Mouse (Mus musculus) neural tube, embryonic 12.5 days (tissue): ENCODE measurements at regions not wholly inside any gene's neighbourhood (a gene's known extent, or its start where the extent isn't known, plus 50 kb on each side); places are given as distances from the start of the nearest gene placed in this dataset.
"Not testable (repeated sequence)": the region's sequence is repeated elsewhere in the genome, so short reads cannot be mapped to it uniquely, and the experiment has no call there.

Source experiments
- ATAC-seq: fragments of 200-750 bp; cut with Nextera tagmentation; 2 replicates; pipeline ENCODE4 v1.8.0; 2017; ENCODE audit warnings: low read depth, mild to moderate bottlenecking, moderate TSS enrichment, moderate library complexity; ENCODE audit not compliant: low FRiP score
- H3K27ac ChIP-seq: fragments of 300-500 bp; sonication (generic); 2 replicates; pipeline ENCODE4 v1.5.1; 2016
- H3K27me3 ChIP-seq: fragments of 300-500 bp; sonication (generic); replicated peaks from 2 replicates; pipeline ENCODE4 v1.6.1; 2016; ENCODE audit warnings: mild to moderate bottlenecking
- H3K36me3 ChIP-seq: fragments of 300-500 bp; sonication (generic); 2 replicates; pipeline ENCODE4 v1.6.1; 2016; ENCODE audit warnings: mild to moderate bottlenecking
- H3K4me1 ChIP-seq: fragments of 300-500 bp; sonication (generic); 2 replicates; pipeline ENCODE4 v1.6.1; 2016
- H3K4me2 ChIP-seq: fragments of 300-500 bp; sonication (generic); replicated peaks from 2 replicates; pipeline ENCODE4 v1.6.1; 2016; ENCODE audit warnings: mild to moderate bottlenecking
- H3K4me3 ChIP-seq: fragments of 300-500 bp; sonication (generic); 2 replicates; pipeline ENCODE4 v1.5.1; 2016
- H3K9ac ChIP-seq: fragments of 300-500 bp; sonication (generic); 2 replicates; pipeline ENCODE4 v1.6.1; 2016; ENCODE audit warnings: mild to moderate bottlenecking
- H3K9me3 ChIP-seq: fragments of 300-500 bp; sonication (generic); 2 replicates; pipeline ENCODE4 v1.6.1; 2016; ENCODE audit warnings: mild to moderate bottlenecking
- WGBS: fragments of 180-500 bp; shearing (Covaris S2); methylation state at CpG from one replicate; pipeline ENCODE4 v1.1.7; 2016; 5-methylcytosine and 5-hydroxymethylcytosine counted together

DNA sequence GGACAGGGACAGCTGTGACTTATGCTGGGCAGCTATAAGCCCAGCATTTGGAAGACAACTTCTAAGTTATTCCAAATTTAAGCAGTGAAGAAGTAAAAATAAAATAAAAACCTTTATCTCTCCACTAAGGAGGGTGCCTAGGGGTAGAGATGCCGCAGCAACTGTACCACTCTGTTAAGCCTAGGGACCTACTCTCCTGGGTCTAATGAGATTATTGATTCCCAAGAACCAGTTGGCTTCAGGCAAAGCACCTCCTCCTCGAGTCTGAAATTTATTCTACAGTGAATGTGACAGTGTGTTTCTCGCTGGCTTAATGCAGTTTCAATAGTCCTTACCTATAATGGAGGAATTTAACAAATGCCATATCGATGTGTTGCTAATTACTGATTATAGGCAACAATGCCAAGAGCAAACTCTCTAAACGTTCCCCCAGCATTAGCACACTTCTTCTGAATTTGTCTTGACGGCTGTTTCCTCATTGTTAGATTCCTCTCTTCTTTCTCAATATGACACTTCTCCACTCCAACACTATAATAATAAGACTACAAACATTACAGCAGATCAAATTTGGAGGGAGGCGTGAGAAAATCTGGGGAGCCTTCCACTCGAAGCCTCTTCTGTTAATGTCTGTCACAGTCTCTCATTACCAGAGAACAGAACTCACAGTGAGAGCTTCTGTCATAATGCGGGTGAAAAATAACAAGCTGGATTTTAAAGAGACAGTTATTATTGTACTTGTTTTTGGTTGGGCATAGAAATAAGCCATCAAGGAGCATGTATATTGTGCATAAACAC, 112.6 kb upstream of the Nabp1 start:
- Histone ChIP-seq H3K4me2 (no peak overlapping the region), H3K36me3 (no peaks in the 10 kb centered on the region), H3K9ac (no peak overlapping the region), H3K4me3 (no peak overlapping the region), H3K27ac (no peak overlapping the region), H3K4me1 (no peaks in the 10 kb centered on the region), H3K27me3 (no peaks in the 10 kb centered on the region), H3K9me3 (no peaks in the 10 kb centered on the region)
- 82% methylated on average over 9 of the region's 9 CpGs for WGBS
- no peak for ATAC-seq

DNA sequence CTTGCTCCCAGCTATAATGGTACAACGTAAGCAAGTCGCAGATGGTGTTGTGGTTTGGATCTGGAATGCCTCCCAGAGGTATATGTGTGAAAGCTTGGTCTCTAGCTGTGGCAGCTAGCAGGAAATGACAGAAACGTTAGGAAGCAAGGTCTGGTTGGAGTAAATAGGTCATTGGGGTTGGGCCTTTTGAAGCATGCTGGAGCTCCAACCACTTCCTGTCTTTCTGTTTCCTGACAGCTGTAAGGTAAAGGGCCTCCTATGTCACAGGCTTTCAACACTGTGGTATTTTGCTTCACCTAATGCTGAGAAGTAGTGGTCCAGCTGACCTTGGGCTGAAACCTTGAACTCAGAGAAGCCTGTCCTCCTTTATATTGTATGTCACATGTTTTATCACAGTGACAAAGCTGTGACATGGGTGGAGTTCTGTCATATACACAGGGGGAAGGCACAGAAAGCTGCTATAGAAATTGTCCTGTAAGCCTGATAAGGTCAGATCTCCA, 106.8 kb upstream of the Nabp1 start:
- Histone ChIP-seq H3K36me3 (no peaks in the 10 kb centered on the region), H3K27ac (no peak overlapping the region), H3K27me3 (no peaks in the 10 kb centered on the region), H3K4me2 (no peak overlapping the region), H3K4me3 (no peak overlapping the region), H3K9me3 (no peaks in the 10 kb centered on the region), H3K4me1 (no peaks in the 10 kb centered on the region), H3K9ac (no peak overlapping the region)
- WGBS: 64% methylated on average over 3 of the region's 3 CpGs
- ATAC-seq: no peak

DNA sequence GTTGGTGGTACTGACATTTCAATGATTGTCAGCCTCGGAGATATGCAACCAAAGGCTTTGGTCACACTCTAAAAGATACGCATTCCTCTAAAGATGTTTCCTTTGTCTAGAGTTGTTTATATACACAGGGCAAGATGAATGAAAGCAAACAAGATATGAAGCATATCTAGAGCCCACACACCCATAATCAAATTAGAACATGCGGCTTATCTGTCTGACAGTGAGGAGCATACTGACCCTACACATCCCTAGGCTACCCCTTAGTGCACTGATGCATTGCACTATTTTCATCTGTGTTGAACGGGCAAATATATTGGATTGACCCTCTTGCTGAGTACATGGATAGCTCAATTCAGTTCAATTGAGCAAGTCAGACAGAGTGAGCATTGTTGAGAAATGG, 105.6 kb upstream of the Nabp1 start:
- H3K36me3 ChIP-seq: no peaks in the 10 kb centered on the region
- no peaks in the 10 kb centered on the region for H3K27me3 ChIP-seq
- H3K4me1 ChIP-seq: no peaks in the 10 kb centered on the region
- no peaks in the 10 kb centered on the region for H3K9me3 ChIP-seq
- 90% methylated on average over 4 of the region's 4 CpGs for WGBS
- H3K9ac ChIP-seq: no peak overlapping the region
- H3K27ac ChIP-seq: no peak overlapping the region
- H3K4me2 ChIP-seq: no peak overlapping the region
- ATAC-seq: no peak
- no peak overlapping the region for H3K4me3 ChIP-seq

DNA sequence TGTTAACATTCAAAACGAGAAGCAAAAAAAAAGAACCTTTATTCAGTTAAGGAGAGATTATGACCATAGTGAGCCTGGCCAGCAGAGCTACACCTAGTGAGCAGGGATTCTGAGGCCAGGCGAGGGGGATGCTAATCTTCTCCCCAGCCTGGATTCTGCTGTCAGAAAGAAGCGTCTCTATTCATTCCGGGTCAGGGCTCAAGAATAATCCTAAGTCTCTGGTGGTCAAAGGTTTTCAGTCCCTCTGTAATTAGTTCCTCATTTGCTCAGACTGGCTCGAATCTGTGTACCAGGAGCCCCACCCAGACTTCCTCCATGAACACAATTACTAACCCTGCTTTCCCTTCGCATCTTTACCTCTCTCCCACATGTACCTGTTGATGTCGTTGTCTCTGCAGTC, 101.8 kb upstream of the Nabp1 start:
- Histone ChIP-seq H3K27ac (no peak overlapping the region), H3K4me3 (no peak overlapping the region), H3K9ac (no peak overlapping the region), H3K4me1 (no peaks in the 10 kb centered on the region), H3K9me3 (no peaks in the 10 kb centered on the region), H3K27me3 (no peaks in the 10 kb centered on the region), H3K4me2 (no peak overlapping the region), H3K36me3 (no peaks in the 10 kb centered on the region)
- 41% methylated on average over 7 of the region's 7 CpGs for WGBS
- no peak for ATAC-seq

DNA sequence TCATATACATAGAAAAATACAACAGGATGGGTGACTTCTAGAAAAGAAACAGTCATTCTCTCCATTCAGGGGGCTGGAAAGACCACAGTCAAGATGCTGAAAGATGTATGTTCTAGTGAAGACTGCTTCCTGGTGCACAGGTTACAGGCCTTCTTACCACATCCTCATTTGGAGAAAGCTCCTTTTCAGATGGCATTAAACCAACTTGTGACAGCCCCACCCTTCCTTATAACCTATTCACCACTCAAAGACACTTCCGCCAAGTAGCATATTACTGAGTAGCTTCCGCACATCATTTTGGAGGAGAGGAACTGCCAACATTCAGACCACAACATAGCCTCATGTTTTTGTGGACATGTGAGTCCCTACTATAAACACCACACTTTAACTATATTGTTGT, 99.5 kb upstream of the Nabp1 start:
- Histone ChIP-seq H3K4me3 (no peak overlapping the region), H3K36me3 (no peaks in the 10 kb centered on the region), H3K4me1 (no peaks in the 10 kb centered on the region), H3K4me2 (no peak overlapping the region), H3K9me3 (no peaks in the 10 kb centered on the region), H3K27ac (no peak overlapping the region), H3K27me3 (no peaks in the 10 kb centered on the region), H3K9ac (no peak overlapping the region)
- 95% methylated on average over 2 of the region's 2 CpGs for WGBS
- no peak for ATAC-seq

DNA sequence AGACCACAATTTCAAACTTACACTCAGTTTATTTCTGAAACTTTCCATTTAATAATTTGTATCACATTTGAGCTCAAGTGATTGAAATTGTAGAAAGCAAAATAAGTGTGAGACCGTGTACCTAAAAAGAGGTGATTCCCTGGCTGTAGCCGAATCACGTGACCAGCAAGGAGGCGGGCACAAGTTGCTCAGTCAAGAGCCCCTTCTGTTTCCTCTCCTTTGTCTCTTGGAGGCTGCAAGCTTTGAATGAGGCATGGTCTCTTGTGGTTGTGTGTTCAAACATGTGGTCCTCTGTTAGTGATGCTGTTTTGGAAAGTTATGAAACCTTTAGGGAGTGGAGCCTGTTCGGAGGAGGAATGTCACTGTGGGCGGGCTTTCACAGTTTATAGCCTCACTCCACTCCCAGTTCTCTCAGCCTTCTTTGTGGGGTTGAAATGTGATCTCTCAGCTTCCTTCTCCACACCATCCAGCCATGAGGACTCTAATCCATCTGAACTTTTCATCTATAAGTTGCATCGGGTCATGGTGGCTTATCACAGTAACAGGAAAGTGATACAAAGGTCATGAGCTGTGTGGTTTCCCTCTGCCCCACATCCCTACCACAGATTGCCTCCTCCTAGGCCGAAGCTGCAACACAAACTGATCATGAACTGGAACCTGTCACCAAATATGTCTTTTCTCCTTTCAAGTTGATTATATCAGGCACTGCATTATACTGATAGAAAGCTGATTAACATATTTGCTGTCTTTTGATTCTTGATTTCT, 94.3 kb upstream of the Nabp1 start:
- WGBS: 82% methylated on average over 8 of the region's 8 CpGs
- H3K9me3 ChIP-seq: 0 out of 2 replicates have a peak, but pooled peaks cover 4% of the 10 kb centered on the region
- ATAC-seq: no peak

DNA sequence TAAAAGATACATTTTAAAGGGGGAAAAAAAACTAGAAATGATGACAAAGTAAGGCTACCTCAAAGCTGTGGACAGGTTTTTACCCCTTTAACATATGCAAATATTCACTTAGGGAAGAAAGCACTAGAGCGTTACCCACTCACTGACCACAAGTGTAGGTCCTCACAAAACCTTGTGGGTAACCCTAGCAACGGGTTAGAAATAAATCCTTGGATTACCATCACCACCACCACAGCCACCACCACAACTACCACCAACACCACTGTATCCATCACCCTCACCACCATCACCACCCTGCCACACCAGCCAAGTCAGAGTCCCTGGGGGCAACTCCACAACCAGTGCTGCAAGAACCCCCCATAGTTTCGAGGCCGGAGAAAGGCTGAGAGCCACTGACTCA, 91.4 kb upstream of the Nabp1 start:
- Histone ChIP-seq H3K9ac (no peak overlapping the region), H3K4me3 (no peak overlapping the region), H3K27me3 (no peaks in the 10 kb centered on the region), H3K36me3 (no peaks in the 10 kb centered on the region), H3K4me1 (no peaks in the 10 kb centered on the region), H3K9me3 (0 out of 2 replicates have a peak, but pooled peaks cover 4% of the 10 kb centered on the region), H3K27ac (no peak overlapping the region), H3K4me2 (no peak overlapping the region)
- WGBS: 93% methylated on average over 4 of the region's 4 CpGs
- no peak for ATAC-seq

More for the DNA sequence above, 94.3 kb upstream of the Nabp1 start:
- Histone ChIP-seq H3K4me2 (no peak overlapping the region), H3K36me3 (no peaks in the 10 kb centered on the region), H3K4me3 (no peak overlapping the region), H3K9ac (no peak overlapping the region), H3K27me3 (no peaks in the 10 kb centered on the region), H3K27ac (no peak overlapping the region), H3K4me1 (no peaks in the 10 kb centered on the region)

DNA sequence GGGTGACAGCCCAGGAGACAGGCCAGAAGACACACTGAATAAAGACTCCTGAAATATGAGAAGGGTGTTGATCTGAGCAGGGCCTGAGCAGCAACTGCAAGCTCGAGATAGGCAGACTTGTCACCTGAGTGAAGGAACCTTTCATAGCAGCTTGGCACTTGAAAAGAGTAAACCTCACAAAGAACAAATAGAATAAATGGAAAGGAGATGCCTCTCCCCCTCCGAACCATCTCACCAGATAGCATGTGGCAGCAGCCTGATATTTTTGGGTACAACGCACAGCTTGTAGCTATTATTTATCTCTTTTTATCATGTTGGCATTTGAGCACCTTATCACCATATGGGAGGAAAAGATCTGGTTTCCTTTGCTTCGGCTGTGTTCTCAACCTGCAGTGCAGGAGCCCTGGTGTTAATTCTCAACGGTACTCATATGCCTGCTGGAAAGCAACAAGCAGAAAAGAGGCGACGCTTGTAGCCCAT, 88.0 kb upstream of the Nabp1 start:
- H3K4me1 ChIP-seq: no peaks in the 10 kb centered on the region
- H3K4me2 ChIP-seq: no peak overlapping the region

DNA sequence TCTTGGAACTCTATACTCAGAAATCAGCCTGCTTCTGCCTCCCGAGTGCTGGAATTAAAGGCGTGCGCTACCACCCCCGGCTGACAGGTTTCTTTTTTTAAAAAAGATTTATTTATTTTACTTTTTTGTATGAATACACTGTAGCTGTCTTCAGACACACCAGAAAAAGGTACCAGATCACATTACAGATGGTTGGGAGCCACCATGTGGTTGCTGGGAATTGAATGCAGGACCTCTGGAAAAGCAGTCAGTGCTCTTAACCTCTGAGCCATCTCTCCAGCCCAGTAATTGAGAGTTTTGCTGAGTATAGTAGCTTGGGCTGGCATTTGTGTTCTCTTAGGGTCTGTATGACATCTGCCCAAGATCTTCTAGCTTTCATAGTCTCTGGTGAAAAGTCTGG, 78.4 kb upstream of the Nabp1 start:
- WGBS: 97% methylated on average over 4 of the region's 4 CpGs
- H3K27me3 ChIP-seq, H3K27ac ChIP-seq, H3K4me3 ChIP-seq, H3K4me1 ChIP-seq, H3K36me3 ChIP-seq, H3K4me2 ChIP-seq, H3K9me3 ChIP-seq, H3K9ac ChIP-seq, ATAC-seq: not testable (repeated sequence)

More for the DNA sequence above, 88.0 kb upstream of the Nabp1 start:
- Histone ChIP-seq H3K4me3 (no peak overlapping the region), H3K27ac (no peak overlapping the region), H3K9ac (no peak overlapping the region), H3K9me3 (0 out of 2 replicates have a peak, but pooled peaks cover 4% of the 10 kb centered on the region), H3K36me3 (no peaks in the 10 kb centered on the region), H3K27me3 (no peaks in the 10 kb centered on the region)
- WGBS: 73% methylated on average over 7 of the region's 7 CpGs
- no peak for ATAC-seq

DNA sequence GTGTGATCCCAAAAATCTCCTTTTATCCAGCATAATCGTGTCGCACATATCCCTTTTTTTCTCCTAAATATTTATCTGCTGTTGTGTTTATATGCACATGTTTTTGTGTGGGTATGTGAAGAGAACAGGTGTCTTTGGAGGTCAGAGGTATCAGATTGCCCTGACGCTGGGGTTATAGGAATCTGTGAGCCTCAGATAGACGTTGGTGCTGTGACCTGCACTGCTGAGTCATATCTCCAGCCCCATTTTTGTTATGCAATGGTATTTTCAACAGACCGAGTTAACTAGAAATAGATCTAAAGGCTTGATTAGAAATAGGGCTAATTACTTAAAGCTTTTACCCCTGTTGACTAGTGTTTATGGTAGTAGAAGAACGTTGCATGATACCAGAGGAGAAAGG, 75.5 kb upstream of the Nabp1 start:
- ATAC-seq: no peak
- Histone ChIP-seq H3K4me1 (no peaks in the 10 kb centered on the region), H3K4me3 (no peak overlapping the region), H3K9me3 (no peaks in the 10 kb centered on the region), H3K27ac (no peak overlapping the region), H3K36me3 (no peaks in the 10 kb centered on the region), H3K9ac (no peak overlapping the region), H3K4me2 (no peak overlapping the region), H3K27me3 (no peaks in the 10 kb centered on the region)
- 81% methylated on average over 6 of the region's 6 CpGs for WGBS

DNA sequence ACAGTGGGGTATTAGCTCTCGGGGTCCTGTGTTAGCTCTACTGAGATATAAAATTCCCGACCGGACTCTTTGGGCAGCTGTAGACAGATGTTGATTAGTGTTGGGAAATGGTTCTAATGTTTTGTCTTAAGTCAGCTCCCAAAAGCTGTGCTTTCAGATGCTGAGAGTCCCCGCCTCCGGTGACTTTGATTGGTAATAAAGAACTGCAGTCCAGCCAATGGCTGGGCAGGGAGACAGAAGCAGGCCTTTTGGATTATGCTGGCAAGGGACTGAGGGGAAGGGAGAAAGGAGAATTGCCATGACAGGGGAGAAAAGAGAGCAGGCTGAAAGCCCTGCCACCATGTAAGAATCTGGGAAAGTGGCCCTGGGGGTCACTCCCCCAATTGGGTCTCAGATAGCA, 73.4 kb upstream of the Nabp1 start:
- no peak overlapping the region for H3K27ac ChIP-seq
- no peaks in the 10 kb centered on the region for H3K27me3 ChIP-seq
- H3K4me3 ChIP-seq: no peak overlapping the region
- no peaks in the 10 kb centered on the region for H3K36me3 ChIP-seq
- no peak for ATAC-seq
- WGBS: 65% methylated on average over 5 of the region's 5 CpGs
- no peaks in the 10 kb centered on the region for H3K4me1 ChIP-seq
- no peak overlapping the region for H3K9ac ChIP-seq
- no peaks in the 10 kb centered on the region for H3K9me3 ChIP-seq
- H3K4me2 ChIP-seq: no peak overlapping the region

DNA sequence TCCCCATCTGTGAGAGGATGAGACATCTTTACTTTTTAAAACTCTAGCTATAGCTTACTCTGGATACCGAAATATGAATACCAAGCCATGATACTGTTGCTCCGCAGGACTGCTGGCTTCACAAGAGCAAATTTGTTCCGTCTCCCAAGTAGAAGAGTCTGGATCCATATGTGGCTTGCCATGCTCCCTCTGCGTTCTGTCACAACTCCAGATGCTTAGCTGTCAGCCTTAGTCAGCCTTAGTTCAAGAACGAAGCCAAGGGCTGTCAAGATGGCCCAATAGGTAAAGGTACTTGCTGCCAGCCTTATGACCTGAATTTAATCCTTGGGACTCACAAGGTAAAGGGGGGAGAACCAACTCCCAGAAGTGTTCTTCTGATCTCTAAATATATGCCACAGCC, 64.6 kb upstream of the Nabp1 start:
- Histone ChIP-seq H3K4me2 (no peak overlapping the region), H3K4me3 (no peak overlapping the region), H3K9ac (no peak overlapping the region), H3K36me3 (no peaks in the 10 kb centered on the region), H3K4me1 (no peaks in the 10 kb centered on the region), H3K27me3 (no peaks in the 10 kb centered on the region), H3K27ac (no peak overlapping the region), H3K9me3 (no peaks in the 10 kb centered on the region)
- WGBS: 90% methylated on average over 5 of the region's 5 CpGs
- ATAC-seq: no peak
